Mouse (Mus musculus) megakaryocyte, embryonic 14.5 days (primary cell): ENCODE data around the gene Rbm47. TPM values are rescaled to one million over a fixed set of nuclear protein-coding genes. Genes with fewer than 3 reads are reported as not detected.

ENCODE experiments used
- H3K27me3 ChIP-seq: replicated peaks from 2 replicates; pipeline ENCODE3; 2012; ENCODE audit warnings: inconsistent platforms
- H3K36me3 ChIP-seq: replicated peaks from 2 replicates; pipeline ENCODE3; 2012; ENCODE audit warnings: low read length, inconsistent platforms, mixed read lengths
- H3K4me1 ChIP-seq: 2 replicates; pipeline ENCODE4 v1.6.1; 2012; ENCODE audit warnings: inconsistent platforms
- H3K4me3 ChIP-seq: replicated peaks from 2 replicates; pipeline ENCODE3; 2012; ENCODE audit warnings: moderate library complexity, mild to moderate bottlenecking, inconsistent platforms
- H3K9me3 ChIP-seq: 2 replicates; pipeline ENCODE4 v1.6.1; 2012; ENCODE audit warnings: inconsistent platforms
- FLI1 ChIP-seq: IDR thresholded peaks from 2 replicates; pipeline ENCODE4 v1.6.1; 2012; ENCODE audit warnings: low read length, inconsistent platforms, mixed read lengths
- GATA1 ChIP-seq: IDR thresholded peaks from 3 replicates; pipeline ENCODE4 v1.6.1; 2012; ENCODE audit warnings: mixed read lengths, low read length, inconsistent platforms, borderline replicate concordance
- polyA plus RNA-seq: library from polyadenylated mRNA; stranded (reverse); fragments of >175 nt; gene quantifications from 2 replicates; pipeline ENCODE4 v1.2.3, GENCODE M21; 2012; ENCODE audit warnings: low replicate concordance; ENCODE audit not compliant: insufficient read depth

Rbm47 gene
- polyA plus RNA-seq, 1 experiment: 4.2 TPM

GRCm38 (mm10) chr5:66166193-66166629 is 6.7 kb downstream of the Rbm47 start:
- TF ChIP-seq GATA1 (no peak), FLI1 (no peak)
- no peaks in the 10 kb centered on the region for H3K36me3 ChIP-seq
- H3K4me3 ChIP-seq: no peak overlapping the region
- peaks cover 23% of the 10 kb centered on the region for H3K27me3 ChIP-seq
- peaks cover 2% of the 10 kb centered on the region; the same call in 1 of the 2 replicates for H3K4me1 ChIP-seq
- H3K9me3 ChIP-seq: no peaks in the 10 kb centered on the region

- H3K4me1 ChIP-seq: peaks cover 2% of the 10 kb centered on the region; the same call in 1 of the 2 replicates
- peaks cover 26% of the 10 kb centered on the region for H3K27me3 ChIP-seq
- H3K4me3 ChIP-seq: no peak overlapping the region
- no peaks in the 10 kb centered on the region for H3K9me3 ChIP-seq
- no peaks in the 10 kb centered on the region for H3K36me3 ChIP-seq
- TF ChIP-seq FLI1: no peak
- no peak for TF ChIP-seq GATA1
These were observed 7.2 kb downstream of the Rbm47 start for GRCm38 (mm10) chr5:66165748-66166147.

- Histone ChIP-seq H3K4me1 (peaks cover 7% of the 10 kb centered on the region), H3K9me3 (no peaks in the 10 kb centered on the region), H3K36me3 (no peaks in the 10 kb centered on the region), H3K4me3 (no peak overlapping the region), H3K27me3 (peaks cover 62% of the 10 kb centered on the region)
- TF ChIP-seq FLI1 (no peak), GATA1 (no peak)
These were observed 16.4 kb downstream of the Rbm47 start for GRCm38 (mm10) chr5:66156431-66156962.

- no peaks in the 10 kb centered on the region for H3K9me3 ChIP-seq
- H3K36me3 ChIP-seq: no peaks in the 10 kb centered on the region
- H3K27me3 ChIP-seq: peaks cover 77% of the 10 kb centered on the region
- H3K4me3 ChIP-seq: peak overlapping the region; percentile 21
- H3K4me1 ChIP-seq: peaks cover 18% of the 10 kb centered on the region
- TF ChIP-seq FLI1: no peak
These were observed 18.3 kb downstream of the Rbm47 start for GRCm38 (mm10) chr5:66154616-66155015.

- no peak overlapping the region for H3K4me3 ChIP-seq
- peaks cover 18% of the 10 kb centered on the region for H3K4me1 ChIP-seq
- TF ChIP-seq GATA1 (no peak), FLI1 (no peak)
- peaks cover 88% of the 10 kb centered on the region for H3K27me3 ChIP-seq
- no peaks in the 10 kb centered on the region for H3K9me3 ChIP-seq
- H3K36me3 ChIP-seq: no peaks in the 10 kb centered on the region
These were observed 19.4 kb downstream of the Rbm47 start for GRCm38 (mm10) chr5:66153486-66153885.

- Histone ChIP-seq H3K4me3 (peak overlapping the region; percentile 86), H3K36me3 (no peaks in the 10 kb centered on the region), H3K27me3 (peaks cover 81% of the 10 kb centered on the region), H3K4me1 (peaks cover 18% of the 10 kb centered on the region), H3K9me3 (no peaks in the 10 kb centered on the region)
- TF ChIP-seq FLI1 (no peak), GATA1 (no peak)
These were observed 21.4 kb downstream of the Rbm47 start for GRCm38 (mm10) chr5:66151301-66152188.

GRCm38 (mm10) chr5:66150706-66151300 is 22.1 kb downstream of the Rbm47 start:
- peaks cover 79% of the 10 kb centered on the region for H3K27me3 ChIP-seq
- peak overlapping the region; percentile 86 for H3K4me3 ChIP-seq
- no peak for TF ChIP-seq FLI1
- TF ChIP-seq GATA1: no peak
- no peaks in the 10 kb centered on the region for H3K36me3 ChIP-seq
- peaks cover 18% of the 10 kb centered on the region for H3K4me1 ChIP-seq
- no peaks in the 10 kb centered on the region for H3K9me3 ChIP-seq

- peaks cover 77% of the 10 kb centered on the region for H3K27me3 ChIP-seq
- no peak for TF ChIP-seq GATA1
- no peak for TF ChIP-seq FLI1
- H3K4me3 ChIP-seq: peak overlapping the region; percentile 71
These were observed 22.7 kb downstream of the Rbm47 start for GRCm38 (mm10) chr5:66150106-66150705.

GRCm38 (mm10) chr5:66149571-66149970 is 23.3 kb downstream of the Rbm47 start:
- peaks cover 74% of the 10 kb centered on the region for H3K27me3 ChIP-seq
- peaks cover 18% of the 10 kb centered on the region for H3K4me1 ChIP-seq
- no peaks in the 10 kb centered on the region for H3K9me3 ChIP-seq
- no peak overlapping the region for H3K4me3 ChIP-seq
- TF ChIP-seq FLI1: no peak
- no peak for TF ChIP-seq GATA1
- H3K36me3 ChIP-seq: no peaks in the 10 kb centered on the region

More at GRCm38 (mm10) chr5:66150106-66150705, 22.7 kb downstream of the Rbm47 start:
- Histone ChIP-seq H3K36me3 (no peaks in the 10 kb centered on the region), H3K4me1 (peaks cover 18% of the 10 kb centered on the region), H3K9me3 (no peaks in the 10 kb centered on the region)
